Mouse (Mus musculus): Measurements from ENCODE around the gene Keap1. TPM values are rescaled to one million over a fixed set of nuclear protein-coding genes. Genes with fewer than 3 reads are reported as not detected.
A peak's percentile ranks its signal among the peaks of the same experiment; 100 is the strongest.
"Not testable (repeated sequence)": the region's sequence is repeated elsewhere in the genome, so short reads cannot be mapped to it uniquely, and the experiment has no call there.

The Keap1 gene
- 10 to 100 TPM; 16.9 to 30.0 TPM for polyA plus RNA-seq (2017; shearing (Covaris generic))

DNA sequence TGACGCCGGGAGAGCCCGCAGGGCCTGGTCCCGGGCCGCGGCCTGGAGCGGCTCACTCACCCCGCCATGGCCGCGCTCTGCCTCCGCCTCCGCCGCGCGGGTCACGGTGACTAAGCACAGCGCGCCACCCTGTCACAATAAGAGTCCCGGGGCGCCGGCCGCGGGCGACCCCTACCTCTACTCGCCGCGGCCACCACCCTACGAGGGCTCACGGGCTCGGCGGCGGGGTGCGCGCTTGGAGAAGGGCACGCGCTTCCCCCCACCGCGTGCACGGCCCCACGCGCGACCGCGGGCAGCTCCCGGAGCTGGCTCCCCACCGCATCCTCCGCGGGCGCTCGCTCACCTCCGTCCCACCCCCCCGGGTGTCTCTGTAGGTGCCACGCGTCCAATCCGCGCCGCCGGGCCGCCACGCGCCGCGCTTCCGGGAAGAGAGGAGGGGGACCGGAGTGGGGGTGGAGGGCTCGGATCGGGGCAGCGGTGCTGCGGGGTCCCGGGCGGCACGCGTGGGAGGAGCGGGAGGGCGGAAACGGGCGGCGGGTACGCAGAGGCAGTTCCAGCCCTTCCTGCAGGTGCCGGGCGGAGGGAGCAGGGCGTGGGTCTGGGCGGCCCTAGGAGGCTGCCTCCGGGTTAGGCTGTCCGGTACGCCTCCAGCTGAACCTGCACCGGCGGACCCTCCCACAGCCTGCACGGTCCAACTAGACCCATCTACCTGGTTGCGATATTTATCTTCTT lies at the start of gene Keap1:
TSS of gene Keap1 (minus strand) at position 629 of the 732 bp plus-strand sequence.
- ATAC-seq: peak; percentile 51

DNA sequence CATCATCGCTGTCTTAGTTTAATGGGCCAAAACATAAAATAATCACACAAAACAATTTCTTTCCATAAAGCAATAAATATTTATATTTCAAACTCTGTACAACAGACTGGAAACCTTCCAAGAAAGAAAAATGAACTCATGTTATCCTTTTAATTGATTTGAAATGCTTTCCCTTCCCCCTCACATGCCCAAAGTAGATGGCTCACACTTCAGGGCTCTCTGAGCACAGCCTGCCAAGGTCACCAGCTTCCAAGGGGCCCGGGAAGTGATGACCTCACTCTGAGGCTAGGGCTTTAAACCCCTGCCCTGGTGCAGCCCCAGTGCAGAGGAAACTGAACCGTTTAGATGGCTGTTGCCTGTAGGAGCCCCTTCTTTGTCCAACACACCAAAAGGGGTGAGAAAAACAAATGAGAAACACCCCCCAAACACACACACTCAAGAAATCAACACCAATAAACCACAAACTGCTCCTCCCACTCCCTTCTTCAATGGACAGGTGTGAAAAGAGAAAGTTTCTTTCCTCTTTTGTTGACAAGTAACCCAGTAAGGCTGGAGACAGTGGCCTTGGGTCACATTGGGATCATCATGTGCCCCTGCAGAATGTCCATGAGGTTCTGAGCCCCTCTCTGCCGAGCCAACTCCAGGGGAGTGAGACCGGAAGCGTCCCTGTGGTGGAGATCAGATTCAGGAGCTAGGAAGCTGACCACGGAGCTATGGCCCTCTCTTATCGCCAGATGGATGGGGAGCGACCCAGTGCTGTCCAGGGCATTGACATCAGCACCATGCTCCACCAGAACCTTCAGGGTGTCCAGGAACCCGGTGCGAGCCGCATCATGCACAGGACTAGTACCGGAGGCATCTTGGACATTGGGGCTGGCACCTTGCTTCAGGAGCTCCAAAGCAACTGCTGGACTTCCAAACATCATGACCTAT lies 49.5 kb upstream of the Keap1 start:
- no peak for ATAC-seq

DNA sequence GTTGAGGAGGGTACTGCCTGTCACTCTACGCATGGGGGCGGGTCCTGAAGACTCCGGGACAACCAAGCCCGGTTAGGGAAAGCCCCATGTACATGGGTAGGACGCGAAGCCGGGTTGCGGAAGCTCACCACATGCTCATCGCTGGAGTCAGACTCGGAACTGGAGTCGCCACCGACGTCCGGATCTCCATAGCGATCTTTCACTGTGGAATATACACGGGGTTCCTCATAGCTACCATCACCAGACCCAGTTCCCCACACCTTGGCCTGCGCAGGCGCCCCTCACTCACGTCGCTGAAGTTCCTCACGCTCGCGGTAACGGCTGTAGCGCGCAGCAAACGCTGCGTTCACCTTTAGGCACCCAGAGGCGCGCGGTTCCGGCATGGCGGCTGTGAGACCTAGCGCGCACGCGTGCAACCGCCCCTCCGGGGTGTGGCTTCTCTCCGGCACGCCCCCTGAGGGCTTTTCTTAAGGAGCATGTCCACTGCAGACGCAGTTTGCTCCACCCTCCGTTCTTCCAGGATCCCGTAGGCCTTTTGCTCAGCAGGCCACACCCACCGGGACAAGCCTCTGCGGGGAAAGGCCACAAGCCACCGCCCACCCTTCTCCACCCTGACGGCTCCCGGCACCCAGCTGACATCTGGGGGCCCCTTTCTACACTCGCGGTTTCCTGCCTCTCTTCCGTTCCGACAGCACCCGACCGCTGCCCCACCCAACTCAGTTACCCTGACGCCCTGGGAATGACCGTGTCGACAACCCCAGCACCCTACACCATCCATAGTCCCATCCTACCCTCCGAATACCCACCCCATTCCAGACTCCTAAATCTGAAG lies 48.6 kb upstream of the Keap1 start, which contains the start of gene Kri1:
TSS of gene Kri1 (minus strand) at position 399 of the 832 bp plus-strand sequence.
- peak; percentile 55 for ATAC-seq

DNA sequence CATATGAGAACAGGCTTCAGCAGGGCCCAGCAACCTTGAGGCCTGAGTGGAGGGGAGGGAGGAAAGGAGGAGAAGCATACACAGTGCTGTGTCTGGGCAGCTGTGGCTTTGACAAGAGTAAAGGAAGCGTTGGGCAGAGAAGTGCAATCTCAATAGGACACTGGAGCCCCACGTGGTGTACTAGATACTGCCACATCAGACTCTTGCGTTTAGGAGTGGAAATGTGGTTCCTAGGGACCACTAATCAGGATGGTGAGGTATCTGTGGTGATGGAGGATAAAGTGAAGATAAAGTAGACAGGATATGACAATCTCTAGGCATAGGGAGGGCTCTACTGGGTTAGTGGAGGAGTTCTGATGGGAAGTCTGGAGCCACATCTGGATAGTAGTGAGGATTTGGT lies 47.6 kb upstream of the Keap1 start:
- no peak for ATAC-seq

DNA sequence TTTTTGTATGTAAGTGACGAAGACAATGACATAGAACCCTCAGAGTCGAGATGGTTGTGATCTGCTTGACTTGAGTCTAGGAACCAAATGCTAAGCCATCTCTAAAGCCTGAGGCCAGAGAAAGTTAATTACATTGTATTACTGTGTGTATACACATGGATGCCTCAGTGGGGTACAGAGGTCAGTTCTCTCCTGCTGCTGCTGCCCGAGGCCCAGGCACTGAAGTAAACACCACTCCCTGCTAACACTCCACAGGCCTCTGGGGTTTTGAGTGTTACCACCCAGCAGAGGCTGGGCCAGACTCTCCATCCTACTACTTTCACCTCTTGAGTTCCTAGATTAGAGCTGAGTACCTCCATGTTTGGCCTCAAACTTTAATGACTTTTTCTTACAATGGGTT lies 44.8 kb upstream of the Keap1 start:
- ATAC-seq: no peak

DNA sequence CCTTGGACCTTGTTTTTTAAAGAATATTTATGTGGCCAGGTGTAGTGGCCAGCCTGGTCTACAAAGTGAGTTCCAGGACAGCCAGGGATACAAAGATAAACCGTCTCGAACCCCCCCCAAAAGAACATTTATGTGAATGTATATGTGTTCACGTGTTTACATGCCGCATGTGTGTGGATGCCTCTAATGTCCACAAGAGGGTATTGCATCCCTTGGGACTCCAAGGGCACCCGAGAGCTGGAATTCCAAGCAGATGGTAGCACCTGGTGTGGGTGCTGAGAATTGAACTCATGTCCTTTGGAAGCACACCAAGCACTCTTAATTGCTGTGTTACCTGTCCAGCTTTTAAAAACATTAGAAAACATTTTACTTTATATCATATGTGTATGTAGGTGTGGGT lies 44.4 kb upstream of the Keap1 start:
- ATAC-seq: no peak

DNA sequence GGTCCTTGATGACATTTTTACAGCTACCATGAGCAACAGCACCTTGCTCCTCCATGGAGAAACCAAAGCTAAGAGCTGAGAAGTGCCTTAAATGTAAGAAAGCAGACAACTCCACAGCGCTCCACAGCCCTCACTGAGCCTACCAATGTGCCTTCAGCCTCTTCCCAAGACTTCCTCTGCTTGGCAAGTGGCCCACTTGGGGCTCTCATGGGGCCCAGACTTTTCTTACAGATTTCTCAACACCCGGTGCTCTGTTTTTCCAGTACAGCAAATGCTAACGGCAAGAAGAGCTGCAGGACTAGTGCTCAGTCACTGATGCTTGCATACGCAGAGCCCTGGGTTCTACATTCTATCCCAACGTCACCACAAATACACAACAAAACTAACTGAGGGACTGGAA lies 38.6 kb upstream of the Keap1 start:
- ATAC-seq: no peak

DNA sequence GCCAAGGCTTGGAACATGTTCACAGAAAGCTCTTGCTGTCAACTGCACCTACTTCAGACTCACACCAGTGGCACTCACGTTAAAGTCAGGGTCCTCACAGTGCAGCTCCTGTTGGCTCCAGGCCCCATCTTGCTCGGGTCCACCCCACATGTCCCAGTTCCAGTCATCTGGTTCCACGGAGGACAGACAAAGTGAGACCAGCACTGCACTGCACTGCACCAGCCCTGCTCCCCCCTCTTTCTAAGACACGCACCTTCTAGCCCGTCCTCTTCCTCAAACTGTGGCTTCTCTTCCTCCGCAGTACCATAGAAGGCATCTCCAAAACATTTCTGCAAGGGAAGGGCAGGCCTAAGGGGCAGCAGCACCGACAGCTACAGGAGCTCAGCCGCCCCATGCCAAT lies 37.1 kb upstream of the Keap1 start:
- ATAC-seq: no peak

DNA sequence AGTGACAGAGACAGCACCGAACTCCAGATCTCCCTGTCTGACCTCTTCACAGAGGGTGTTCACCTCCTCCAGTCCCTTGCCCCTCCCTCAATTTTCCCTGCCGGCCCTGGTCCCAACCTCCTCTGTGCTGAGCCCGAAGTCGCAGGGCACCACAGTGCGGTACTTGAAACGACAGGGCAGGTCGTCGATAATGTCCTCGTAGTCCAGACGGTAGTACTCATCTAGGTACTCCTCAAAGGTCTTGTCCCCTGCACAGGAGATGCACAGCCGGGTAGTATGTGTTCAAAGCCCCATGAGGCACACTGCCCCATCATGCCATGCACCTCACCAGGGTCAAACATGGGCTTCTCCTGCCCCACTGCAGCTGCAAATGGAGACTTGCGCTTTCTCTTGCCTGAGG lies 36.6 kb upstream of the Keap1 start:
- no peak for ATAC-seq

DNA sequence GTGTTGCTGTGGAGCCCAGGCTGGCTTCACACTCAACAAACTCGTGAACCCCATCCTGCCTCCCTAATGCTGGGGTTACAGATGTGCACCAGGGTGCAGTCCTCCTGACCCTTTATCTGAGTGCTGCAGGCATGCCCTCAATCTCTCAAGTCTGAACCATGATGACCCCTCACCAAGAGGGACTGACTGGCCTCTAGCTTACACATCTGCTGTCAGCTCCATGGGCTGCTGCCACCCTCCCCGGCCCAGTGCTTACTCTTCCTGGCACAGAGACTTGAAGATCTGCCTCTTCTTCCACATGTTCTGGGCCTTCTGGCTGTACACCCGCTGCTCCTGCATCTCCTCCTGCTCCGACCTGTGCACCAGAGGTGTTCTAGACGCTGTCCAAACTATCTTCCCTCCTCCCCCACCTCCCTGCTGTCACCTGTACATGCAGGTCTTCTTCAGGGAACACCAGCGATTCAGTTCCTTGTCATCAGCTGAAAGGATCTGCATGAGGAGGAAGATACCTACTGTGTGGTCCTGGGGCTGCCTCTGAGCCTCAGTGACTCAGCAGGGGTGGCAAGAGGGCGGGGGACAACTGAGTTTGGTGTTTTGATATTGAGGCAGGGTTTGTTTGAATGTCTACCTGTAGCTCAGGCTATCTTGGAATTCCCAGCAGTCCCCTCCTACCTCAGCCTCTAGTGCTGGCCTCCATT lies 36.0 kb upstream of the Keap1 start:
- no peak for ATAC-seq

DNA sequence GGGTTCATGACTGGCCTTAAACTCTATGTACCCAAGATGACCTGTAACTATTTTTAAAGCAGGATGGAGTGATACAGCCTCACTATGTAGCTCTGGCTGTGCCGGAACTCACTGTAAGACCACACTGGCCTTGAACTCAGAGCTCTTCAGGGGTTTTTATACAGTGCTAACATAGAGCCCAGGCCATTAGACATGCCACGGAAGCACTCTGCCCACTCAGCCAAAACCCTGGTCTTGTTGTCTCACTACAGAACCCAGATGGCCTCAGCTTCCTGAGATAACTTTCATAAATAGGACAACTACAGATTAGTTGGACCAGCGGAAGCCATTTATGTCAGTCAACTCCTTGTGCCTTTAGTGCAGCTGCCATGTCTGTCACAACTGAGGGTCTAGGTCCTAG lies 35.2 kb upstream of the Keap1 start:
- ATAC-seq: no peak

DNA sequence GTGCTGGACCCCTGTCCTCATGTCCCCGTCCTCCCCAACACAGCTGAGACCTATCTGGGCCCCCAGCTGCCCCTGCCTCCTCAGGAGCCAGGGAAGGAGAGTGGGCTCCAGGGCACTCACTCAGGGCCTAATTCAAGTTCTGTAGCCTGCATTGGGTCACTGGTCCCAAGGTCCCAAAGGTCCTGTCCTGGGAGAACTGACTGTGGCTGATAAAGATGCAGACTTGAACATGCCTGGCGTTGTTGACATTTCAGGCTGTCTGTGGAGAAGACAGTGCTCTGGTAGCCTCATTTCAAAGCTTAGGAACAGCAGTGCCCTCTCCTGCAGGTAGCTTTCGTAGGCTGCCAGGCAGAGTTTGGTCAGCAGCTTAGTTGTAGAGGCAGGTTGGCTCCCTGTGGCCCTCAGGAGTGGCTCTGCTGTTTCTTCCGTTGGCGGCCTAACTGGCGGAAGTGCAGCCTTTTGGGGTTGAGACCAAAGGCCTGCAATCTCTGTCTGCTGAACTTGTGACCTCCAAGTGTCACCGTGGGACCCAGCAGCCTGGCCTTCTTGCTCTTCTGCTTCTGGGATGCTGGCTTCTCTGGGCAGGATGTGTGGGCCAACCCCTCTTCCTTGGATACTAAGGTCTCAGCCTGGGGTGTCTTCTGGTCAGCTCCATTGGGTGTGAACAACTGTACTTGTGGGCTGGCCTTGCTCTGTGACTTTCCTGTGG lies 34.5 kb upstream of the Keap1 start:
- ATAC-seq: no peak

DNA sequence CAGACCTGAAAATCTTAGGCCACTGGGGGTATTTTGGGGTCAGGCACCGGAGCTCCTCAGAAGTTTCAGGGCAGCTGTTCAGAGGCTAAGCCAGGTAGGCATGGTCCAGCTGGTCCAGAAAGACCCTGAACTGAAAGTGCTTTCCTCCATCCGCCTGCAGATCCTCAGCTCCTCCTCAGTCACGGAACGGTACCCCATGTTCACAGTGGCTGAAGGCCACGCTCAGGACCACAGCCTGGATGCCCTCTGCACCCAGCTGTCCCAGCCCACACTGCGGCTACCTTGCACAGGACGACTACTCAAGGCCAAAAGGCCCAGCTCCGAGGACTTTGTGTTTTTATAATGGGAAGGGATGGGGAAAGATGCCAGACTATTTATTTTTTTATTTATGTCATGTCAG lies 33.9 kb upstream of the Keap1 start:
- ATAC-seq: no peak

DNA sequence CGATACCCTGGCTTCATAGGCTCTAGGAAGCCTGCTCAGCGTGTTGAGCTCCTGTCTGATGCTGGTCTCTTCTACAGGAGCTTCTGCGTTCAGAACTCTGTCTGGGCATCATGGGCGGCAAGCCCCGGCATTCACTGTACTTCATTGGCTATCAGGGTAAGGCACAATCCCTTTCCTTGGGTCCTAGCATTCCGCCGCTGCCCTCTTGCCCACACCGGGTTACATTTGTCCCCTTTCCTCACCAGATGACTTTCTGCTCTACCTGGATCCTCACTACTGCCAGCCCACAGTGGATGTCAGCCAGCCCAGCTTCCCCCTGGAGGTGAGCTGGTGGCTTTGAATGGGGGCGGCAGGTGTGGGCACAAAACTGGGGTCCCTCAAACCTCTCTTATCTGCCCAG lies 33.2 kb upstream of the Keap1 start:
- ATAC-seq: no peak

DNA sequence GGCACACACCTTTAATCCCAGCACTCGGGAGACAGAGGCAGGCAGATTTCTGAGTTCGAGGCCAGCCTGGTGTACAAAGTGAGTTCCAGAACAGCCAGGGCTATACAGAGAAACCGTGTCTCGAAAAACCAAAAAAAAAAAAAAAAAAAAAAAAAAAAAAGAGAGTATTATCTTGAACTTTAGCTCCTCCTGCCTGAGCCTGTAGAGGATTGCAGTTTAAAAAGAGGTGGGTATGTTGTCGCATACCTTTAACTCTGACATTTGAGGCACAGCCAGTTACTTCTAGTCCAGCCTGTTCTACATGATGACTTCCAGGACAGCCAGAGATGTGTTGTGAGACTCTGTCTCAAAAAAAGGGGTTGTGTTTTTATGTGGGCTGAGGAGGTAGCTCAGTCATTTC lies 30.4 kb upstream of the Keap1 start:
- not testable (repeated sequence) for ATAC-seq

DNA sequence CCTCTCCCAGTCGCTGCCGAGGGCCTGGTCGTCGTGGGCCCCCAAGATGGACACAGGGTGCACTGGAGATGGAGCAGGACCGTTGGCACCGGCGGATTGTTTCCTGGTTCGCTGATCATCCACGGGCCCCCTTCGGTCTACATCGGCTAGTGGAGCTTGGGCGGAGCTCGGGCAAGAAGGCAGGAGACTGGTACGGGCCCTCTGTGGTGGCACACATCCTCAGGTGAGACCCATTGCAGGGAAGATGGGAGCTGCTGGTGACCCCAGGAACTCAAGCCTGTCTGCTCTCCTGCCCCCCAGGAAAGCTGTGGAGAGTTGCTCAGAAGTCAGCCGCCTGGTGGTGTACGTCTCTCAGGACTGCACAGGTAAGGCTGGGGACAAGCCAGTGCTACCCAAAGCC lies 29.1 kb upstream of the Keap1 start:
- ATAC-seq: no peak

DNA sequence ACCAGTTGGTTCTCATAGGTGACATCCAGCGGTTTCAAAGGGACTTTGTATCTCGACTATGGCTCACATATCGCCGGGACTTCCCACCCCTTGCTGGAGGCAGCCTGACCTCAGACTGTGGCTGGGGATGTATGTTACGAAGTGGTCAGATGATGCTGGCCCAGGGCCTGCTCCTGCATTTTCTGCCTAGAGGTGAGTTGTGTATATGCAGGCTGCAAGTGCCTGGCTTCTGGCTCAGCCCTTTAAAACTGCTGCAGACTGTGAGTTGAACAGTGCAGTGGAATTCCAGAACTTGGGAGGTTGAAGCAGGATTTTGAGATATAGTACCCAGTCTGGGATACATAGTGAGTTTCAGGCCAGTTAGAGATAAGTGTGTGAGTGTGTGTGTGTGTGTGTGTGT lies 27.7 kb upstream of the Keap1 start:
- no peak for ATAC-seq

DNA sequence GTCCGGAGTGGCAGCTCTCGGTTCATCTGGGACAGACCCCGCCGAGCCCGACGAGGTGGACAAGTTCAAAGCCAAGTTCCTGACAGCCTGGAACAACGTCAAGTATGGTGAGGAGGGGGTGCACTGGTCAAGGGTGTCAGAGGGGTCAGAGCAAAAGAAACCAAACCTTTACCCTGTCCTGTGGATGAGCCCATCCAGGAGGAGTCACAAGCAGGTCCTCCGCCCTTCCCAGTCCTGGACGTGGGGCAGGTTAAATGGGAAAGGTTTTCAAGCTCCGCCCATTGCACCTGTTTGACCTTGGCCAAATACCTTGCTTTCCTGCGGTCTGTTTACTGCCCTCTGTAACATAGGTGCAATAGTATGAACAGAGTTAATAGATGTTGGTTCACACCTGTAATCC lies 26.4 kb upstream of the Keap1 start:
- ATAC-seq: no peak

DNA sequence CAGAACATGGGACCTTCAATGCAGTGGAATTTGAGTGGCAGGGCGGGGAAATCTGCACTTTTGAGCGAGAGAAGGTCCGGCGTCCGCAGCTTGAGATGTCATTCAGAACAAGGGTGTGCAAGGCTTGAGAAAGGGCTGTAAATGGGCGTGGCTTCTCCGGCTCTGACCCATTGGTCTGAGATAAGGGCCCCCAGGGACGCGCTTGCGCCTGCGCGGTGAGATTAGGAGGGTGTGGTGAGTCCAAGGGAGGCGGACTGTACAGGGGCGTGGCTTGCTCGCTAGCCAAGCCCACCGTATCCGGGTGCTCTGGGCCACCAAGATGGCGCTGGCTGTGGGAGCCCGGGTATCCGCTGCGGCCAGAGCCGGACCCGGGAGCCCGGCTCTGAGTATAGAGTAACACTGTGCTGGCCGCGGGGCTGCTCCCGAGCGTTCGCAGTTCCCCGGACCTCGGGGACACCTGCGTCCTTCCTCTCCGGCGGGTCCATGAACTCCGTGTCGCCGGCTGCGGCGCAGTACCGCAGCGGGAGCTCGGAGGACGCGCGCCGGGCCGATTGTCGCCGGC lies 25.9 kb upstream of the Keap1 start, which contains the start of gene Atg4d:
TSS of gene Atg4d (plus strand) at position 294 of the 562 bp plus-strand sequence.
- peak; percentile 95 for ATAC-seq

DNA sequence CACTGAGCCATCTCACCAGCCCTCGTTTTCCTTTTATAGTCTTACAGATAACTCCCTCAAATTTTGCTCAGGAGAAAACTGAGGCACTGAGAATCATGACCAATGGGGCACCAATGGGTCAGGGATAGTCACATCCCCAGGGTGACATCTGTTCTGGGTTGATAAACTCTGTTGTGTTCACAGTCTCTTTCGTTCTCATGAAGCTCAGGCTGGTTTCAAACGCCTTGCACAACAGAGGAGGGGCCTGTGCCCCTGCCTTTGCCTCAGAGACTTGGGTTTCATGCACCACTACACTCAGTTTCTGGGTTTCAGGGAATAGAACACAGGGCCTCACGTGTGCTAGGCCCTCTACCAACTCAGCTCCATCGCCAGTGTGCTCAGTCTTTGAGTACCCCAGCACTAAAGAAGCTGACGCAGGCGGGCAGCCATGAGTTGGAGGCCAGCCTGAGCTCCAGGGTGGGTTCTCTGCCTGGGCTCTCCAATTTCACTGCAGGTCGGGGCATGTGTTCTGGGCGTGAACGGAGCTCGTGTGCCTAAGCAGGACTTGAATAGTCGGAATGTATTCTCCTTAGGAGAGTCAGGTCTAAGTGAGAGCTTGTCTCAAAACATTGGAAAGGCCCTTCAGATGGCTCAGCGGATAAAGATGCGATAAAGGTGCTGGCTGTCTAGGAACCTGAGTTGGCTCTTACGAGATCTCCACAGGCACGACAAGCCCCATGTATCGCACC lies 25.3 kb upstream of the Keap1 start:
- no peak for ATAC-seq

All from activated CD4-positive, CD25-positive, alpha-beta regulatory T cell, adult 4 months (primary cell).